10 mouse cellular contexts compared by ENCODE assay signal in genomic region chr5:24713199-24713598, GRCm38 (mm10). TPM values are rescaled to one million over a fixed set of nuclear protein-coding genes. Genes with fewer than 3 reads are reported as not detected.
DNase-seq lines count a peak whose midpoint lies in the region; ATAC-seq and TF ChIP-seq lines count a peak whose summit lies in the region.
"Had no signal": no experiment of that assay in that cellular context is flagged by ENCODE, and none has a peak within 500 bp of the region (broad histone marks: within the 10 kb centered on the region; RNA-seq: fewer than 3 reads in every experiment).

No protein-coding gene starts in this region.

- peak; percentile 87 for DNase-seq in hindbrain, postnatal 0 days (ENCODE audit: low spot score)
- DNase-seq in hindbrain, embryonic 11.5 days (ENCODE audit: low spot score), result no peak
- DNase-seq in adrenal gland, adult (ENCODE audit: inconsistent age in 2 of 2, low spot score in 1 of 2), result peak; percentile 75 to 92
- peak; percentile 74 for DNase-seq in adrenal gland, postnatal 25 days
- DNase-seq in layer of hippocampus, adult 2 months (ENCODE audit: low spot score in 2 of 2), result peak; percentile 21 to 24
- no peak for DNase-seq in c-Kit-positive CD71-positive TER-119-positive erythroid progenitor cells, embryonic 14.5 days (ENCODE audit: low spot score)
- no peak for DNase-seq in liver
- DNase-seq in urinary bladder, postnatal 36 days (ENCODE audit: low spot score in 2 of 2), result no peak
- DNase-seq: thymus, postnatal 36 days had no signal

- 35% methylated on average over 2 of the region's 2 CpGs for WGBS in hindbrain, postnatal 0 days
- WGBS in hindbrain, embryonic 11.5 days, result 92% methylated on average over 2 of the region's 2 CpGs

- no peak overlapping the region for H3K9ac ChIP-seq in hindbrain, postnatal 0 days (replicated peaks; ENCODE audit: low read length)
- H3K9ac ChIP-seq in hindbrain, embryonic 11.5 days (ENCODE audit: low read depth, low read length), result no peak overlapping the region

- H3K9me3 ChIP-seq in hindbrain, postnatal 0 days (ENCODE audit: low read length), result no peaks in the 10 kb centered on the region
- H3K9me3 ChIP-seq in hindbrain, embryonic 11.5 days (ENCODE audit: control insufficient read depth, low read length), result no peaks in the 10 kb centered on the region

- ATAC-seq in hindbrain, postnatal 0 days, result peak; percentile 89
- ATAC-seq in hindbrain, embryonic 11.5 days (ENCODE audit: low FRiP score), result no peak

- TF ChIP-seq CTCF in hindbrain, postnatal 0 days (IDR thresholded peaks at IDR 0.05; ENCODE audit: low read depth), result no peak
- no peak for TF ChIP-seq CTCF in layer of hippocampus, adult 2 months (conservative IDR thresholded peaks at IDR 0.05)

- H3K36me3 ChIP-seq in hindbrain, postnatal 0 days (ENCODE audit: insufficient read depth, low read length), result peaks cover 16% of the 10 kb centered on the region
- 0 out of 2 replicates have a peak, but pooled peaks cover 6% of the 10 kb centered on the region for H3K36me3 ChIP-seq in hindbrain, embryonic 11.5 days (ENCODE audit: control insufficient read depth, insufficient read depth, low read length)

- H3K27me3 ChIP-seq in hindbrain, postnatal 0 days (ENCODE audit: insufficient read depth, low read length), result no peaks in the 10 kb centered on the region
- no peaks in the 10 kb centered on the region for H3K27me3 ChIP-seq in hindbrain, embryonic 11.5 days (ENCODE audit: control insufficient read depth, insufficient read depth, low read length)

- H3K4me2 ChIP-seq in hindbrain, postnatal 0 days (ENCODE audit: low read depth, low read length), result no peak overlapping the region
- no peak overlapping the region for H3K4me2 ChIP-seq in hindbrain, embryonic 11.5 days (replicated peaks; ENCODE audit: low read depth, low read length)

- H3K4me1 ChIP-seq in hindbrain, postnatal 0 days (ENCODE audit: insufficient read depth, low read length), result peaks cover 10% of the 10 kb centered on the region; the same call in 1 of the 2 replicates
- H3K4me1 ChIP-seq in hindbrain, embryonic 11.5 days (replicated peaks; ENCODE audit: control insufficient read depth, insufficient read depth, low read length), result no peaks in the 10 kb centered on the region

- peak overlapping the region; percentile 32; the same call in 1 of the 2 replicates for H3K27ac ChIP-seq in hindbrain, postnatal 0 days
- no peak overlapping the region for H3K27ac ChIP-seq in hindbrain, embryonic 11.5 days (ENCODE audit: low read depth, low read length)
- H3K27ac ChIP-seq in layer of hippocampus, adult 2 months, result no peak overlapping the region

- H3K4me3 ChIP-seq in hindbrain, postnatal 0 days (ENCODE audit: low read length), result no peak overlapping the region
- H3K4me3 ChIP-seq in hindbrain, embryonic 11.5 days (ENCODE audit: low read depth, low read length), result no peak overlapping the region
- no peak overlapping the region for H3K4me3 ChIP-seq in layer of hippocampus, adult 2 months

RNA-seq across cellular contexts. Expression of gene Wdr86, which starts 17.3 kb away (rescaled TPM):
- 15.4 and 16.0 TPM in 2 replicates for total RNA-seq in hindbrain, postnatal 0 days (2014; rRNA removed)
- polyA plus RNA-seq in hindbrain, postnatal 0 days (2015; fragmentation: Nextera tagmentation; extraction: Ambion mirVana), result 7.8 and 8.0 TPM in 2 replicates
- polyA plus RNA-seq in hindbrain, embryonic 11.5 days (2014; fragmentation: Nextera tagmentation; extraction: Ambion mirVana), result 15.4 and 17.5 TPM in 2 replicates
- 3.2 and 3.6 TPM in 2 replicates for total RNA-seq in adrenal gland, postnatal 25 days (2021)
- total RNA-seq in layer of hippocampus, adult 2 months (2021), result 1 to 10 TPM in 1 of 2 experiments, under 1 TPM in 1; 0.44 to 1.4 TPM

RNA-seq across cellular contexts. Expression of gene Nub1, which starts 27.9 kb away (rescaled TPM):
- 33.8 and 37.1 TPM in 2 replicates for total RNA-seq in hindbrain, postnatal 0 days (2014; rRNA removed)
- polyA plus RNA-seq in hindbrain, postnatal 0 days (2015; fragmentation: Nextera tagmentation; extraction: Ambion mirVana), result 40.5 and 42.5 TPM in 2 replicates
- polyA plus RNA-seq in hindbrain, embryonic 11.5 days (2014; fragmentation: Nextera tagmentation; extraction: Ambion mirVana), result 36.0 and 37.3 TPM in 2 replicates
- 59.5 and 71.3 TPM in 2 replicates for total RNA-seq in adrenal gland, postnatal 25 days (2021)
- 10 to 100 TPM; 65.9 to 69.0 TPM for total RNA-seq in layer of hippocampus, adult 2 months (2021)

RNA-seq across cellular contexts. Expression of gene Crygn, which starts 44.6 kb away (rescaled TPM):
- not detected in 2 replicates for total RNA-seq in hindbrain, postnatal 0 days (2014; rRNA removed)
- polyA plus RNA-seq in hindbrain, postnatal 0 days (2015; fragmentation: Nextera tagmentation; extraction: Ambion mirVana), result 4.7 and 5.4 TPM in 2 replicates
- polyA plus RNA-seq in hindbrain, embryonic 11.5 days (2014; fragmentation: Nextera tagmentation; extraction: Ambion mirVana), result 0.84 TPM in 1 of 2 replicates, not detected in the other
- total RNA-seq in adrenal gland, postnatal 25 days (2021), result 2.4 TPM in 1 of 2 replicates, not detected in the other
- total RNA-seq in layer of hippocampus, adult 2 months (2021), result not detected
- total RNA-seq: neutrophil, adult 5-6 weeks had no signal

Comparison
In these comparisons a context has a peak if more than half of its experiments do, and no peak if none do; other contexts are left out.
1. DNase-seq: peak in hindbrain, postnatal 0 days (single experiment), adrenal gland, adult (2 of 2), adrenal gland, postnatal 25 days (single experiment) and layer of hippocampus, adult 2 months (2 of 2); none in hindbrain, embryonic 11.5 days (single experiment), c-Kit-positive CD71-positive TER-119-positive erythroid progenitor cells, embryonic 14.5 days (single experiment), liver (single experiment) and urinary bladder, postnatal 36 days (0 of 2).